Mouse (Mus musculus) adrenal gland, postnatal 4 days (tissue): ENCODE results near the gene Zfp148. TPM values are rescaled to one million over a fixed set of nuclear protein-coding genes. Genes with fewer than 3 reads are reported as not detected.

ENCODE experiments used
- DNase-seq, 2 experiments: peaks; one replicate each; pipeline ENCODE4 v3.0.0; 2021 to 2022; ENCODE audit warnings: low spot score in 2 of 2, mixed read lengths in 2 of 2
- long read RNA-seq, 2 experiments: library from polyadenylated mRNA; stranded (forward); transcript quantifications; one replicate each; pipeline ENCODE4 v2.0.0; 2021
- total RNA-seq, 2 experiments: library from RNA; stranded (reverse); gene quantifications; 2 replicates each; pipeline ENCODE4 v1.2.3; 2021

The Zfp148 gene
- 10 to 100 TPM; 75.9 to 76.6 TPM for total RNA-seq
- long read RNA-seq, experiment 1, full-length matches to known transcripts = 4 of 7 reads
- long read RNA-seq, experiment 1, partial matches to known transcripts = 0 of 7 reads
- long read RNA-seq, experiment 1, other reads (novel, unspliced or antisense) = 3 of 7 reads
- long read RNA-seq, experiment 2, full-length matches to known transcripts = 22 of 39 reads
- long read RNA-seq, experiment 2, partial matches to known transcripts = 6 of 39 reads
- long read RNA-seq, experiment 2, other reads (novel, unspliced or antisense) = 11 of 39 reads

GRCm38 (mm10) chr16:33379944-33380881 is at the start of gene Zfp148:
Gene Zfp148, plus strand, starts transcription at chr16:33380836.
- DNase-seq = peak; percentile 71 to 79

GRCm38 (mm10) chr16:33333015-33333414 is 47.6 kb upstream of the Zfp148 start:
- DNase-seq = no peak

DNA sequence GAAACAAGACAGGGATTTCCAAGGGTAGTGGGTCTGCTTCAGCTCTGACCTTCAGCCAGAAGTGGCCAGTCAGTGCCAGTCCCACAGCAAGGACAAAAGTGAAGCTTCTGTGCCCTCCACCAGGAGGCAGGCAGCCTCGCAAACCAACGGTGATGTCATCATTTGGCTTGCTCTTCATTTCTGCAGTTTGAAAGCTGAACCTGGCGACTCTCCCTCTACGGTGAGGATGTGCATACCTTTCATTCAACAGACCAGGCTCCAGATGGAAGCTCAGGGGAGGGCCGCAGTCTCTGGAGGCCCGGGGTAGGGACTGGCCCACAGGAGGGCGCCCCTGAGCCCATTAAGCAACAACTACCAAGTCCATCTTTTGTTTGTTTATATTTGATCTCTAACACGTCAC is 43.5 kb upstream of the Zfp148 start:
- DNase-seq = peak; percentile 25 to 41

DNA sequence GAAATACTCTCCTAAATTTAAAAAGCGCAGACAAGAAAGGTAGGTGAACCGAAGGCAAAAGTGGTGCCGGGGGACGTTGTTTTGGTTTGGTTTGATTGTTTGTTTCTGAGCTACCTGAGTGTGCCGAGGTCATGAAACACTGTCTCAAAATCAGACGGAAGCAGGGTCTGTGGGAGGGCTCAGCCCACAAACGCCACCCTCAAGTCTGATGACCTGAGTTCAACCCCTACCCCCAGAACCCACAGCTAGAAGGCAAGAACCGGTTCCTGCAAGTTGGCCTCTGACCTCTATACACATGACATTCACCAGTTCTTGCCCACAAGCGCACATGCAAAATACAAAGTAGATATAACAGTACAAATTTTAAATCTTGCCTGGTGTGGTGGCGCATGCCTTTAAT is 43.0 kb upstream of the Zfp148 start:
- no peak for DNase-seq

DNA sequence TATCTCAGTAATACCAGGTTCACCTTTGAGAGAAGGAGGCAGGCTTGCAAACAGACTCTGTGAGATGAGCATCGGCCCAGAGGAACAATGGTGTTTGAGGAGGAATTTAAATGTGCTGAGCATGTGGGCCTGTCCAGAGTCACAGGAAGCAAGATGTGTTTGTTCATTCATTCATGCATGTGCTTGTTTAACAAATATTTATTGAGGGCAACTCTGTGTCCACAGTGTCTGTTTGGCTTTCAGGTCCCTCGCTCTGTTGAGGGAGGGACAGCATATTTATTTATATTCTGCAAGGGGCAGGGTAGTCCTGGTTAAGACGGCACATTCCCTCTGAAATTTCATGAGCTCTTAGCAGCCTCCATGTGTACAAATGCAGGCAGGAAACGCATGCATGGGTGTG is 42.1 kb upstream of the Zfp148 start:
- DNase-seq = no peak

GRCm38 (mm10) chr16:33339476-33339875 is 41.2 kb upstream of the Zfp148 start:
- no peak for DNase-seq

DNA sequence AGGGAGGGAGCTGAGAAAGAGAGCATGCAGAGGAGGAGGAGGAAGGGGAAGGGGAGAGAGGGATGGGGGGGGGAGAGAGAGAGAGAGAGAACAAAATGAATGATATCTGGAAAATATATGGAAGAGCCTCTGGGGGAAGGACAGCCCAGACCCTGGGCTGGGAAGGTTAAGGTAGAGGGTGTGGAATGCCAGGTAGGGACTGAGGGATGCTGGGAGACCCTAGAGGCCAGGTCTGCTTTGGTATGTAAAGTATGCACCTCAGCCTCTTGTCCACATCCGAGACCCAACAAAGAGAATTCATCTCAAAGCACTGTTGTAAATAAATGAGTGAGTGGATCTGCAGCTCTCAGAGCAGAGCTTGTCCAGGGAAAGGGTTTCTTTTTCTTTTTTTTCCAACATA is 38.3 kb upstream of the Zfp148 start:
- no peak for DNase-seq

GRCm38 (mm10) chr16:33343106-33343505 is 37.5 kb upstream of the Zfp148 start:
- no peak for DNase-seq

- no peak for DNase-seq
Measured at GRCm38 (mm10) chr16:33343601-33344000, 37.0 kb upstream of the Zfp148 start.

GRCm38 (mm10) chr16:33344379-33344778 is 36.3 kb upstream of the Zfp148 start:
- DNase-seq = no peak

DNA sequence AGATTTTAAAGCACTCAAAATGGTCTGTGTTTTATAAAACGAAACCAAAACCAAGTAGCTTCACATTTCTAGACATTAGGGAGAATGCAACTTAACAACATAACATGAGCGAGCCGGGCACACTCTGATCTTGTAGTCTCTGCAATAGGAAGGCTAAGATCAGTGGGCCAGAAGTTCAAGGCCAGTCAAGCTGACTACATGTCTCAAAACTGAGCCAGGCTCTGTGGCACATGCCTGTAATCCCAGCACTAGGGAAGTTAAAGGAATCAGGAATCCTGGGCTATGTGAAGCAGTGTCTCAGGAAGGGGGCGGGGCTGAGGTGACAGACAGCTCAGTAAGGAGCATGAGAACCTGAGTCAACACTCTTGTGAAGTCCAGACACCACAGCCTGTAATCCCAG is 35.8 kb upstream of the Zfp148 start:
- DNase-seq = peak in 1 of 2 experiments; percentile 7

GRCm38 (mm10) chr16:33346376-33346775 is 34.3 kb upstream of the Zfp148 start:
- no peak for DNase-seq

DNA sequence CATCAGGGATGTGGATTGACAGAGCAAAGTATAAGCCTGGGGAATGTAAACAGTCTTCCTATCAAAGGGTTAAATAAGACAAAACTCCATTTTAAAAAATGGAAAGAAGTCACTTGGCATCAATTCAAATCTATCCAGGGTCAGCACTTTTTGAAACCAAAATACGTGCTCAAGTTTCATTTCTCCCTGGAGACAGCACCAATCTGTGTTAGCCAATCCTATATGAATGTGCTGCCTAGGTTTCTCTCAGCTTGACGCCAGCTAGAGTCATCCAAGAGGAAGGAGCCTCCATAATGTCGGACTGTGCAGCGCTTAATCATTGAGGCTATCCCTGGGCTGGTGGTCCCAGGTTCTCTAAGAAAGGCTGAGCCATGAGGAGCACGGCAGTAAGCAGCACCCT is 33.5 kb upstream of the Zfp148 start:
- no peak for DNase-seq

DNA sequence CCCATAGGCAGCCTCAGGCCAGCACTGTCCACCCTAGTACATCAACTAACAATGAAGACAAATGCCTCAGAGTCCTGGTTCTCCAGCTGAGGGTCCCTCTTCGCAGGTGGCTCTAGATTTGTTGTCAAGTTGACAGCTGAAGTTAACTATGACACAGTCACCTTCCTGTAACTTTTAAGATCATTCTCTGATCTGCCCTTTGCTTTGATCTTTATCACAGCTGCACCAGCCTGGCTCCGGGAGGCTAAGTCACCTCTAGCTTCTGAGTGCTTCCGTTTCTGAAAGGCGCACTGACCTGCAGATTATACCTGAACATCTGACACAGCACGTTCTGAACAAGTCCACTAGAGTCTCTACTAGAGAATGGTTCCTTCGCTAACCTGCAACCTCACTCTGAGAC is 22.8 kb upstream of the Zfp148 start:
- DNase-seq = no peak

DNA sequence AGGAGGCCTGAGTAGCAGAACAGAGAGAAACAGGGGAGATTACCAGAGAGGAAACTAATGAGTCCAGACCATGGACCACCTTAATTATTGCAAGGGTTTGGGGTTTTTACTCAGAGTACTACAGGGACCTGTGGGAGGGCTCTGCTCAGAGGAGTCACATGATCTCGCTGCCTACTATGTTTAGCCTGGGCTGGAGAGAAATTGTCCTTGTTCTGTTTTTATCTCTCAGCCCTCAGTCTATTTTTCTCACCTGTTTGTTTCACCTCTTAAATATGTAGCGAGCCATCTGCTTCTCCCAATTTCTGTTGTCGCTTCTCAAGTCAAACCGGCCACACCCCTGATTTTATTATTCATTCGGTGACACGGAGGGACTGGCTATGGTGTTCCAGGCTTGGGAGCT is 14.9 kb upstream of the Zfp148 start:
- no peak for DNase-seq

DNA sequence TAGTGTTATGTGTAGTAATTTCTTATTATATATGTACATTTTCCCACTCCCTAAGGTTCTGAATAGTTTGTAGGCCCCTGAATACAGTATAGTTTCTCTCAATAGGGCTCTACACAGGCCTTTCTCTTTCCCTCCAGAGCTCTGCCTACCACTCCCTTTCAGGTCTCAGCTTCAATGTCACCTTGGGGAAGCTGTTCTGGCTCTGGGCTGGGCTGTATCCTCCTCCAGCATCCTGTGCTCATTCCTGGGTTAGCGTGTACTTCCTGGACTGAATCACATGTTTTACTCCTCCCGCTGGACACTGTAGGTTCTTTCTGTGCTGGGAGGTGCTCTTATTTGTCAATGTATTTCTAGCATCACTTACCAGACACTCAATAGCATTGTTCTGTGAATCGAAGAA is 12.0 kb upstream of the Zfp148 start:
- no peak for DNase-seq

DNA sequence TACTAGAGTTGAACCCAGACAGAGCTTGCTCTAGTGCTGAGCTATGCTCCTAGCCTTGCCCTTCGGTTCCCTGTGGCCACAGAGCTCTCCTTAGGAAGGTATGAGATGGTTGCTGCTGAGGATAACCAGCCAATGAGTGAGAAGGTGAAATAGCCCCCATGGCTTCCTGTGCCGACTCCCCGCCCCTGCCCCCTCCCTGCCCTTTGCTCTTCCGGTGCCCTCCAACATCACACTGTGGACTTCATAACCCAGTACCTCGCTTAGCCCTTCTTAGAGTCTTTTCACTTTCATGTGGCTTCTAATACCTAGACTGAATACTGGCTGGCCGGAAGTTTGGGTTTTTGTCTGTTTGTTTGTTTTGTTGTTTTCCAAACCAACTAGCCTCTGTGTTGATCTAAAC is 9.8 kb upstream of the Zfp148 start:
- no peak for DNase-seq

DNA sequence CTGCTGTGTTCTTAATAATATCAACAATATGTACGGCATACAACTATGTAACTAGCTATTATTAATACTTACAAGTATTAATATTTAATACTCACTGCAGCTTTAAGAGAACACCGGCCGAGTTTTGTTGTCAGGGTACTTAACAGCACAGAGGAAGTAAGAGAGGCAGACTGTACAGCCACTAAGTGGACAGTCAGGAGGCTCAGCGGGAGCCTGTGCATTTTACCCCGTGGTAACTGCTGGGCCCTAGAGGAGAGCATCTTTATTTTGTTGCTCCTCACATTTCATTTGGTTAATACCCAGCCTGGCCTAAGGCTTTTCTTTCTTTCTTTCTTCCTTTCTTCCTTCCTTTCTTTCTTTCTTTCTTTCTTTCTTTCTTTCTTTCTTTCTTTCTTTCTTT is 8.0 kb upstream of the Zfp148 start:
- no peak for DNase-seq

DNA sequence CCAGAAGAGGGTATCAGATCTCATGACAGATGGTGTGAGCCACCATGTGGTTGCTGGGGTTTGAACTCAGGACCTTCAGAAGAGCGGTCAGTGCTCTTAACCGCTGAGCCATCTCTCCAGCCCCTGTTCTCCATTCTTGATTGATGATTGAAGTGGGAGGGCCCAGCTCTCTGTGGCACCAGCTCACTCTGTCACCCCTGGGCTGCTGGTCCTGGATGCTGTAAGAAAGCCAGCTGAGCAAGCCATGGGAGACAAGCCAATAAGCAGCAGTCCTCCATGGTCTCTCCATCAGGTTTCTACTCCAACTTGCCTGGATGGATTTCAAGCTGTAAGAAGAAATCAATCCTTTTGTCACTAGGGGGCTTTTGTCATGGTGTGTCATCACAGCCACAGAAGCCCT is 7.3 kb upstream of the Zfp148 start:
- no peak for DNase-seq

- no peak for DNase-seq
Measured at GRCm38 (mm10) chr16:33376266-33376665, 4.4 kb upstream of the Zfp148 start.

DNA sequence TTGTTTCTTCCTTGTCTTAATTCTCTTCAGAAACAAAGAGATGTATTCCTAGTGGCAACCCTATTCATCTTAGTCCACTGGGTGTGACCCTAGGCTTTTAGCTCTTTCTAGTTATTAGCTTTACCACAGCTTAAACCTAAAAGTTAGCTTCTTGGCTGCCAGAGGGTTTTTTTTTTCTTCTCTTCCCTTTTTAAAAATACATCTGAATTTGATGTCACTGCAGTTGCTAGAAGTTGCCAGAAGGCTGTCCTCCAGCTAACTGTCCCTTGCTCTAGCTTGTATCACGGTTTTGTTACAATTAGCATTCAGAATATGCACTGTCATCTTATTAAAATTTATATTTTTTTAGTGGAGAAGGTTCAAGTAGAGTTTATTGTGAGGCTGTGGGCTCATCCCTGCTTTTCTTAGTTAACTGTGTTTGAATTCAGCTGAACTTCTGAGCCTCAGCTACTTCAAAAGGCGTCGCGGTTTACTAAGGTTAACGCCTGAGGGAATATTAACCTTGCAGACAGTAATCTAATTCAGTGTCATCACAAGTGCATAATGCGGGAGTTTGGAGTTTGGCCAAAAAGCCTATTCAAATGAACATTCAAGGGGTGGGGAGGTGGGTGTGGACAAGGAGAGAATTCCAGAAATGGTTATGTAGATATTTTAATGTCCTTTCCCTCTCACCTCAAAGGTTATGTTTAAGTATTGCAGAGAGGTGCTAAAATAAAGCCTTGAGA is 1.3 kb upstream of the Zfp148 start:
- no peak for DNase-seq
